Mouse (Mus musculus) myocyte (in vitro differentiated cells): Measurements from ENCODE around the gene Pdcd2l.
A peak's percentile ranks its signal among the peaks of the same experiment; 100 is the strongest.

Experiments
- CEBPB ChIP-seq: IDR thresholded peaks from 2 replicates; pipeline ENCODE4 v1.6.1; 2011; ENCODE audit warnings: mild to moderate bottlenecking, moderate library complexity; ENCODE audit not compliant: poor library complexity, insufficient read depth, severe bottlenecking
- E2F4 ChIP-seq: IDR thresholded peaks from one replicate; pipeline ENCODE4 v1.6.1; 2011; ENCODE audit warnings: mild to moderate bottlenecking, control low read depth, moderate library complexity; ENCODE audit not compliant: insufficient read depth
- MAX ChIP-seq: IDR thresholded peaks from one replicate; pipeline ENCODE4 v1.6.1; 2011; ENCODE audit warnings: low read depth, mild to moderate bottlenecking, control low read depth
- POLR2A ChIP-seq: IDR thresholded peaks from one replicate; pipeline ENCODE4 v1.6.1; 2011; ENCODE audit warnings: low read depth, mild to moderate bottlenecking, control low read depth, moderate library complexity; ENCODE audit not compliant: insufficient read length
- POLR2AphosphoS2 ChIP-seq: IDR thresholded peaks from one replicate; pipeline ENCODE4 v1.6.1; 2011; ENCODE audit warnings: low read depth, control low read depth; ENCODE audit not compliant: insufficient read length
- REST ChIP-seq: IDR thresholded peaks from one replicate; pipeline ENCODE4 v1.6.1; 2011; ENCODE audit warnings: mild to moderate bottlenecking, control low read depth, moderate library complexity; ENCODE audit not compliant: insufficient read depth, insufficient read length
- TCF12 ChIP-seq: IDR thresholded peaks from one replicate; pipeline ENCODE4 v1.6.1; 2011; ENCODE audit warnings: mild to moderate bottlenecking, control low read depth; ENCODE audit not compliant: poor library complexity, insufficient read depth, severe bottlenecking

GRCm38 (mm10) chr7:34196132-34197128 lies at the start of gene Pdcd2l:
- TF ChIP-seq TCF12 (no peak), E2F4 (no peak), POLR2AphosphoS2 (peak; percentile 64), POLR2A (peak; percentile 54), REST (no peak), MAX (no peak), CEBPB (no peak)
